Mouse (Mus musculus) CD8-positive naive resting alpha-beta T cell, adult 2 months (primary cell): ENCODE results near the gene Arl5a.

ENCODE experiments used
- DNase-seq, 2 experiments: peaks; one replicate each; pipeline ENCODE4 v3.0.0; 2022; ENCODE audit warnings: low read depth in 2 of 2, low spot score in 2 of 2

Gene Arl5a

GRCm38 (mm10) chr2:52423611-52424247, 972 bp downstream of the Arl5a start:
- no peak for DNase-seq

- no peak for DNase-seq
Measured at GRCm38 (mm10) chr2:52422871-52423610, 1.7 kb downstream of the Arl5a start.

DNA sequence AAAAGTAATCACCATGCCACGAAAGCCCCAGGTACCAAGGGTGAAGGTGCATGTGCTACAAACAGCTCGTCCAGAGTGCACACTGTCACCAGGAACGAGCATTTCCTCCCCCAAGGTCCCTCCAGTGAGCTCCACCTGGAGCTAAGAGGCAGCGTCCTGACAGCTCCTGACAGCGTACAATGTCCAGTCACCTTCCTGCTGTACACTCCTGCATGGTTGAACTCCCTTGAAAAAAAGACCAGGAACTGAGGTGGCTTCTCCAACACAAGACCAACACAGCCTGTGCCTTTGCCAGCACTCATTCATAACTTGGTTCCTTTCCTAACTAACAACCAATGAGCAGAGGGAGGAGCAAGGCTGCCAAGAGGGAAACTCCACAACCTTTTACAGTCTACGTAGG, 3.5 kb downstream of the Arl5a start:
- DNase-seq = no peak

DNA sequence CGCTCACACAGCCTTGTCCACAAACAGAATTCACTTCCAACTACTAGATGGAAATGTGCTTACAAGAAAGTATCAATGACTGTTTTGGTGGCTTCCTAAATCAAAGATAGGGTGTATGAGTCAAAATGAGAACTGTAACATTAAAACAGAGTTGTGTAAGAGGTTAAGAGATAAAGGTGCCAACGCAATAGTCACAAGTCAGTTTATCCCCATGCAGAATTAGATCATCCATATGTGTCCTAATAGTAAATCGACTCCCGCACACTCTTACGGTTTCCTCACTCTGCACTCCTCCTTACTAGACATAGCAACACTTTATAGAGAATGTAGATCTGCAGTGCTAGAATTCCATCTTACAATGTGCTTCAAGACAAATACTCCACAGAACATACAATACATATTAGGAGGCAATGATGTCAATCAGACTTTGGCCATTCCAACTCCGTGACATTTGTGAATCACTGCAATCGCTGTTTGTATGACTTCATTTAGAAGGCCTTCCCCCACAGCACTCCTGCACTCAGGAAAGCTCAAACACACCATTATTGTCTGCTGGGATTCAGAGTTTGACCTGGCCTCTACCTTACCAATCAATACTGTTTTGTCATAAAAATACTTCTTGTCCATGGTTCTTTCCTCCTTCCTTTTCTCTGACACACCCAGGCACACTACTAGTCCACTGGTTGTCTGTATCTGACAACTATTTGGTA, 4.5 kb downstream of the Arl5a start:
- DNase-seq = no peak

DNA sequence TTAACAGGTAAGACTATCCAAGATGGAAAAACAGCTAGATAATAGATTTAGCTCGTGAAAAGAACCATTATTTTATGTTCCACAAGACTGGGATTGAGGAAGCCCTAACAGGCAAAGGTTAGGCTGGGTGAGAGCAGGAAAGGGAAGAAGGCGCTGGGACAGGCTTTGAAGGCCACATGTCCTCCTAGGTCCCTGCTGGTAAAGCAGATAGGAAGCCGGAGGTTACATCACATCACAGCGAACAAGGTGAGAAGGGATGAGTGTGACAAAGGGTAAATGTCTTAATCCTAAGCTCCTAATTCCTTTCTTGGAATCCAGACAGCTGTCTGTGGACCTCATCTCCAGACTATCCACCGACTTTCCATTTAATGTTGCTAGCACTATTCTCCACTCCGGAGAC, 5.4 kb downstream of the Arl5a start:
- no peak for DNase-seq

DNA sequence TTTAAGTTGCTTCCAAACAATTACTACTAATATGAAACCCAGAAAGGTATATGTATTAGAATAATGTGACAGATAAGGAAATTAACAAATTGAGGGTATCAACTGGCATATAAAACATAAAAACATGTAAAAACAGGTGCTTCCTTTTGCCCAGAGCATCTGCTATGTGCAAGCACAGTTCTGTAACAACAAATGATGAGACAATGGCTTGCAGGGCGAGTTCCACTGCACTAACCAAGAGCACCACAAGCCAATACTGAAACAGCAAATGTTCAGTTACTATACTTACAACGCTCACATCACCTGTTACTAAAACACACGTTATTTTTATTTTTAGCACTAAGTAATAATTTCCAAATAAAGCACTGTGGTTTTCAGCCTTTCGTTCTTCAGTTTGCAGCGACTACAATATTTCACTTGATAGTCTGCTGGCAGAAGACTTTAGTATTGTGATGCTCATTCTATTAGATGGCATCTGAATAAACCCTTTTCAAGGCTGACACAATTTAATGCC, 12.1 kb downstream of the Arl5a start:
- DNase-seq = no peak

DNA sequence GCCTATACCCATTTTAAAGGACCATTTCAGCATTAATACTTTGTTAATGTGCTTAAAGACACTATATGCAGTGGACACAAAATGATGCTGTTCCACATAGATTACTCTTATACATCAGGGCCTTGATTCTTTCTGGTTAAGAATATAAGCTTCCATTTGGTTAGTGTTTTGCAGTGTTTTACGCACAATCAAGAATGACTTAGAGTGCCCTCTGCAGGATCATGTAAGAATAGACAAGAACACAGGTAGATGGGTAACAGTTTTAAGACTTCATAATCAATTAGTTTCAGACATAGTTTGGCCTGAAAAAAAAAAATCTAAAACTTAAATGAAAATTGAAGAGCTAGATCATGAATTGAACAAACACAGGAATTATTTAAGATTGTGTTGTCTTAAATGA, 18.2 kb downstream of the Arl5a start:
- DNase-seq = peak in 1 of 2 experiments; percentile 27

DNA sequence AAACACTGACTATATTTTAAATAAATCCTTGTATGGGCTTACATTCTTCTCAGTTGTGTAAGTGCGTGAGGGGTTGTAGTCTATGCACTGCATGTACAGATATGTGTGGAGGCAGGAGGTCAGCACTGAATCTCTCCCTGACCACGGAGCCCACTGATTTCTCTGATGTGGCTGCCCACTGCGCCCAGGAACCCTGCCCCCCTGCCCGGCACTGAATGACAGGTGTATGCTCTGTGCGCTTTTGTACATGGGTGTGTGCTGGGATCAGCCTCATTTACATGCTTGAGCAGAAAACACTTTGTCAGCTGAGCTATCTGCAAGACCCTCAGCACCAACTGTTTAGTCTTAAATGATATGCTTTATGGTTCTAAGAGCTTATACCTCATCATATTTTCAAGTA, 19.5 kb downstream of the Arl5a start:
- DNase-seq = no peak

- no peak for DNase-seq
Measured at GRCm38 (mm10) chr2:52394529-52394928, 30.2 kb downstream of the Arl5a start.

- DNase-seq = no peak
Measured at GRCm38 (mm10) chr2:52390415-52390975, 34.2 kb downstream of the Arl5a start.

GRCm38 (mm10) chr2:52389975-52390374, 34.7 kb downstream of the Arl5a start:
- DNase-seq = no peak

DNA sequence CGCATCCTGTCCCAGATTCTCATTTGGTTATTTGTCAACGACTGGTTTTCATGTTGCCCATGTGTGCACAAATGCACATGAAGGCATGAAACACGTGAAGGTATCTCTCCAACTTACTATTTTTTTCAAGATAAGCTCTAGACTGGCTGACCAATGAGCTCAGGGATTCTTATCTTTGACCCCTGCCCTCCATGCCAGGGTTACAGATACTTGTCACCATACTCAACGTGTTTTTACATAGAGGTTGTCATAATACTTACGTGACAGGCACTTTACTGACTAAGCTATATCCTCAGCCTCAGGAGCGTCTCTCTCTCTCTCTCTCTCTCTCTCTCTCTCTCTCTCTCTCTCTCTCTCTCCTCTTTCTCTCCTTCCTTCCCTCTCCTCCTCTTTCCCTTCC, 38.2 kb downstream of the Arl5a start:
- no peak for DNase-seq

DNA sequence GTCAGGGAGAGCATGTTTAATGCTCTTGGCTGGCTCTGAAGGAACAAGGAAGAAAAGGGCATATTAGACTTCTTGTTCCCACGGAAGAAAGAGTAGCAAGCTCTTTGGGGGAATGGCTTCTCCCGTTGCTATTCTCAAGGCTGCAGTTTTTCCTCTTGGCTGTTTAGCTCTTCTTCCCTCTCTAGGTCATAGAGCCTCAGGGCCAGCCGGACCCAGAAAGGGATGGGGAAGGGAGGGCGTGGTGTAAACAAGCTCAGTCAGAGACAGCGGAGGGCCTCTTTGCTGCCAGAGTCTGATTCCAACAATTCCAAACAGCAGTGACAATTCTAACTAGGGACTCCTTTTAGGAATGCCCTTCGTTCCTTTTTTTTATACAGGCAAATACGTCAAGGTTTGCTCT, 38.7 kb downstream of the Arl5a start:
- DNase-seq = no peak

DNA sequence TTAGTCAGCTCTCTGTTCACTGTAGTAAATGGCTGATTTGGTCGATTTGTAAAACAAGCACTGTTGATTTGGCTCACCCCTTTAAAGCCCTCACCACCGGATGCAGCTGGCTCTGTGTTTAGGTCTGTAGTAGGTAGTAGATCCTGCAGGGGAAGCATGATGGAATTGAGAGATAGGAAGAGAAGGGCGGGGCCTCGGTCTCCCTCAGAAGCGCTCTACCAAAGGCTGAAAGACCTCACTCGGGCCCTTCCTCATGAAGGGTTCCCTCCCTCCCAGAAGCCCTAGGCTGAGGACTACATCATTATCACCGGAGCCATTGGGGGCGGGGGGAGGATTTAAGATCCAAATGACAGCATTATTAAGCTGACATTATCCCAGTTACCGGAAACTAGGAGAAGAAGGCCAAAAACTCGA, 45.8 kb downstream of the Arl5a start:
- peak; percentile 13 to 36 for DNase-seq

DNA sequence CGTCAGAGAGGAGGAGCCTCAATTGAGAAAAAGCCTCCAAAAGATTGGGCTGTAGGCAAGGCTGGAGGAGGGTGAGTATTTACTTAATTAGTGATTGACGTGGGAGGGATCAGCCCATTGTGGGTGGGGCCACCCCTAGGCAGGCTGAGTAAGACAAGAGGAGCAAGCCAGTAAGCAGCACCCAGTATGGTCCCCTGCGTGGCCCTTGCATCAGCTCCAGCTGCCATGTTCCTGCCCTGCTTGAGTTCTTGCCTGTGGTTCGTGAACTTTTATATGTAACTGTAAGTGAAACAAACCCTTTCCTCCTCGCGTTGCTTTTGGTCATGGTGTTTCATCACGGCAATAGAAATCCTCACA, 46.3 kb downstream of the Arl5a start, which contains the start of gene Neb:
Gene Neb, minus strand, starts transcription at position 27 of the 357 bp plus-strand sequence.
- peak in 1 of 2 experiments; percentile 0 for DNase-seq

- DNase-seq = no peak
Measured at GRCm38 (mm10) chr2:52377706-52378447, 46.8 kb downstream of the Arl5a start.

- DNase-seq = no peak
Measured at GRCm38 (mm10) chr2:52374706-52375105, 50.0 kb downstream of the Arl5a start.

- no peak for DNase-seq
Measured at GRCm38 (mm10) chr2:52372480-52372879, 52.2 kb downstream of the Arl5a start.

DNA sequence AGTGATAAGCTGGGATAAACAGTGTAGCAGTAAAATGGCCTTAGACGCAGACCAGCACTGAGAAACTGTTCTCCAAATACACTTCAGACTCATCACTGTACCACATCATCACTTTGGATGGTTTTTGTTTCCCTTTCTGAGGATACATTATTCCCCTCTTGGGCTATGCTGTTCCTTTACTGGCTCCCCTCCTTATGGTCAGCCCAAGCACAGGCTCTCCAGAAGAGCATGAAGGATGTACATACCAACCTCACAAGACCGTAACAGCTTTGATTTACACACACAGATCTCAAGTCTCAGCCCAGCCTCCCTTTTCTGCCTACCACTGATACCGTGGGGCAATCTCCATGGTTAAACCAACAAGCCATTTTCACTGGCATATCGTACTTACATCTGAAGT, 52.6 kb downstream of the Arl5a start:
- DNase-seq = no peak

DNA sequence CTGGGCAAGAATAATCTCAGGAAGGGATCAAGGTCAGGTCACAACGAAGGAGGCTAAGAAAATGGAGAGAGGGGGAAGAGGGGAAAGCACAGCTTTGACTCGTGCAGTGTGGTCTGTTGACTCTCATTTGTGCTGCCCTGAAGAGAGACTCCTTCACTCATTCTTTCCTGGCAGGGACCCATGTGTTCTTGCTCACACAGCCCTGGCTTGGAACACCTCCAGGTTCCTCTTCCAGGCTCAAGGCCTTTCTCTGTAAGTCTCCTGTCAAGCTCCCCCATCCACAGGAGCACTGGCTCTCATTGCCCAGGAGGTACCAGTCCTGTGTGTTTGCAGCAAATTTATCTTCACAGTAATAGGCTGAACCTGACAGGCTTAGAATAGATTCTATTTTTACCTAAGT, 53.6 kb downstream of the Arl5a start:
- no peak for DNase-seq

DNA sequence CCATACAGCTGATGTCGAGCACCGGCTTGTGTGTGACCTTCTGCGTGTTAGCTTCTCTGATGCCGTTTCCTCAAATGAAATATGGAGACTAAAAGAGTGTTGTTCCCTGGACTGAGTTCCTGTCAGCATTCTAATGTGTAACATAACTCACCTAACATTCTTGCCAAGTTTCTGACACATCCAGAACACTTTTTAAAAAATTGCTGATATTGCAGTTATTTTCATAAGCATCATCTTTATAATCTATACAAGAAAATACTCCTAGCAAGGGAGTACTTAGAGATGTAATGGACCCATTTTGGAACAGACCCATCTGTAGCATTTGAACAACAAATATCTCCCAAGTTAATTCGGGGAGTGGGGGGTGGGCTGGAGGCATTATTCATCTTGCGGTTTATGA, 55.1 kb downstream of the Arl5a start:
- no peak for DNase-seq
